Mouse (Mus musculus): ENCODE measurements around the gene Etl4.

Etl4 gene

DNA sequence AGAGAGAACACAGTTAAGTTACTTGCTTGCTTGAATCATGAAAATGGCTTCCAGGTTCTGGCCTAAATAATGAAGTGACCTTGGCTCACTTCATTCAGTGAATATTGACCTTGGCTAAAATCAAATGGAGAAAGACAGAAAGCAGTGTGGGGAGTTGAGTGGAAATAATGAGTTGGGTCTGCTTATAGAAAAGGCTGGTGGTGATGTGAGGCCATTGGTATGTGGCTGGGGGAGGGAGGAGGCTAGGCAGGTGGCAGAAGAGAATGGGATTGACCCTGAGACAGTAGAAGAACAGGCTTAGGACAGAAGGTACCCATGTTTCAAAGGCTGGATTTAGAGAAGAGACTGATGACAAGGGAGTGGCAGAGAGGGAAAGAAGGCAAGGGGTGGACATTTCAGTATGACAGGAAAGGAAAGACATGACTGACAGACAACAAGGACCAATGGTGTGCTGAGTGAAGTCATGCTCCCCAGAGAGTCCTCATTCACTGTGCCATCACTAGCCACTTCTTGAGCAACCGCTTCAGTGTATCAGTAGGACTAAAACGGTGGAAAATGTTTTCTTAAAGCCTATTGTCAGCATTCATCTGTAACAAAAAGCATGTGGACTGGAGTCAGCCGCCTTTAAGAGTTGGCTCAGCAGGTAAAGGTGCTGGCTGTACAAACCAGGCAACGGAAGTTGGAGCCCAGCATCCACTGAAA, 854.1 kb downstream of the Etl4 start:
- no peak for DNase-seq (ENCODE audit: extremely low spot score)

- no peak for DNase-seq (ENCODE audit: extremely low spot score)
These were observed 855.0 kb downstream of the Etl4 start for GRCm38 (mm10) chr2:20764566-20765090.

GRCm38 (mm10) chr2:20768681-20769080, 859.1 kb downstream of the Etl4 start:
- peak; percentile 27 for DNase-seq (ENCODE audit: extremely low spot score)

- DNase-seq (ENCODE audit: extremely low spot score), result no peak
These were observed 860.6 kb downstream of the Etl4 start for GRCm38 (mm10) chr2:20770171-20770570.

GRCm38 (mm10) chr2:20774462-20774861, 864.9 kb downstream of the Etl4 start:
- DNase-seq (ENCODE audit: extremely low spot score), result no peak

GRCm38 (mm10) chr2:20776171-20776704, 866.7 kb downstream of the Etl4 start:
- no peak for DNase-seq (ENCODE audit: extremely low spot score)

DNA sequence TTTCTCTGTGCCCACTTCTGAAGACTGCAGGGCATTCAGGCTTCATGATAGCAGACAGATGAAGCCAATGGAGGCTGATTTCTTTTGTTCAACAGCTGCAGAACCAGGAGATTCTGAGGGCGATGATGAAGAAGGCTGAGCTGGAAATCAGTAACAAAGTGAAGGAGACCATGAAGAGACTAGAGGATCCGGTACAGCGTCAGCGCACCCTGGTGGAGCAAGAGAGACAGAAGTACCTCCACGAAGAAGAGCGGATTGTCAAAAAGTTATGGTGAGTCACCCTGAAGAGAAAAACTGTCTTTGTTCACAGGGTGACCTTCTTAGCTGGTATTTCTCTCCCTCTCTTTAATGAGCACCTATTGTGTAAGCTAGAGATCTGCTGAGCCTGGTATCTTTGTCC, 868.4 kb downstream of the Etl4 start:
- peak; percentile 19 for DNase-seq (ENCODE audit: extremely low spot score)

GRCm38 (mm10) chr2:20779484-20780381, 870.2 kb downstream of the Etl4 start:
- peak; percentile 56 for DNase-seq (ENCODE audit: extremely low spot score)

- DNase-seq (ENCODE audit: extremely low spot score), result no peak
These were observed 891.8 kb downstream of the Etl4 start for GRCm38 (mm10) chr2:20801236-20801890.

DNA sequence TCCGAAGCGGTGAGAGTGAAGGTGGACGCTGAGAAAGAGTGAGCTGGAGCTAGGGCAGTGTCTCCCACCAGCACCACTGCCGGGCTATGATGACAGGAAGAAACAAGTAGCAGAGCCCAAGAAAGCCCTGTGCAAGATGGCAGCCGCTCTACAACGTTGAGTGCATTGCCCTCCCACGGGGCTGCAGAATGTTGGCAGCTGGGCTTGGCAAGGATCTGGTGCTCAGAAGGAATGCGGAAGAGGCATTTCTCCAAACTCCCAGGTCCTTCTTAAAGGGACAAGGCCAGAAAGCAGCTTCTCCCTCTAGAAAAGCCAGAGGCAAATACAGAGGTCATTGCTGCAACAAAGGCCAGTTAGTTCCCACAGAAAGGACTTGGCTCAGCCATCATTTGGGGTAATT, 901.9 kb downstream of the Etl4 start:
- DNase-seq (ENCODE audit: extremely low spot score), result no peak

GRCm38 (mm10) chr2:20813986-20814385, 904.4 kb downstream of the Etl4 start:
- DNase-seq (ENCODE audit: extremely low spot score), result no peak

- DNase-seq (ENCODE audit: extremely low spot score), result no peak
These were observed 908.6 kb downstream of the Etl4 start for GRCm38 (mm10) chr2:20818226-20818625.

- DNase-seq (ENCODE audit: extremely low spot score), result no peak
These were observed 916.7 kb downstream of the Etl4 start for GRCm38 (mm10) chr2:20826258-20826657.

DNA sequence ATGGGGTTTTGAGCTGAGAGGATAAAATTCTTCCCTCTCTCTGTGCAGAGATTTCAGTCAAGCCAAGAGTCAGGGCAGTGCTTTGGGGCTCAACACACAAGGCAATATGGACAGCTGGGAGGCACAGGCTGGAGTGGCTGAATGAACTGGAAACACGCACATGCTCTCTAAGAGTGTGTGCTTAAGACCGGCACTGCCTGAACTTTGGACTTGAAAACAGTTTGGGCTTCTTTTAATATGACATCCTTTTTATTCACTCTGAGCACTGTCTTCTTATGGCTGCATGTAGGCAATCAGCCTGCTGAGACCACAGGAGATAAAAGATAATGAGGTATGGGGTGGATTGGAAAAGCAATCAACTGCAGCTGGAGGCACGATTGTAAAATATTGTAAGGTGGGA, 921.3 kb downstream of the Etl4 start:
- DNase-seq (ENCODE audit: extremely low spot score), result no peak

GRCm38 (mm10) chr2:20831608-20832406, 922.2 kb downstream of the Etl4 start:
- DNase-seq (ENCODE audit: extremely low spot score), result no peak

DNA sequence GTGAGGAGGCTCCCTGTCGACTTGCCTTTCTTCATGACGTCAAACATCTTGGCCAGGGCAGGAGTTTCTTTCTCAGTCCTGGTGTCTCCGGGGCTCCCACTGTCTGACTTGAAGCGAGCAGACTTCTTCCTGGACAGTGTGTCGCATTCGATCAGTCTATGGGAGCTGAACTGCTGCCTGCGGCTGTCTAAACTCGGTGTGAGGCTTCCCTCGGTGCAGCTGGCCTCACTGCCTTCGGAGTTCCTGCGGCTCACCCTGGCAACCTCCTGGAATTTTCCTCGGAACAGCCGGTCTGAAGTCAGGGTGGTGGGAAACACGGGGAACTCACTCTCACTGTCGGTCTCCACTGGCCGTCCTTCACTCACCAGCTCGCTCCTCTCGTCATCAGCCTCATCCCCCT, 939.8 kb downstream of the Etl4 start:
- DNase-seq (ENCODE audit: extremely low spot score), result no peak

Data from embryo, embryonic 9.5 days (tissue).